Mouse (Mus musculus): ENCODE results near the gene Mrpl1. TPM values are rescaled to one million over a fixed set of nuclear protein-coding genes. Genes with fewer than 3 reads are reported as not detected.
A peak's percentile ranks its signal among the peaks of the same experiment; 100 is the strongest.

Gene Mrpl1
- total RNA-seq, 2 experiments from 2014 or later: 14.4 to 14.9 TPM

GRCm38 (mm10) chr5:96306826-96307225, 97.5 kb downstream of the Mrpl1 start:
- DNase-seq (ENCODE audit: low spot score in 2 of 2): no peak

- DNase-seq (ENCODE audit: low spot score in 2 of 2): no peak
Measured at GRCm38 (mm10) chr5:96308086-96308485, 98.8 kb downstream of the Mrpl1 start.

- DNase-seq (ENCODE audit: low spot score in 2 of 2): peak in 1 of 2 experiments; percentile 25
Measured at GRCm38 (mm10) chr5:96308645-96309044, 99.4 kb downstream of the Mrpl1 start.

GRCm38 (mm10) chr5:96309566-96309965, 100.3 kb downstream of the Mrpl1 start:
- DNase-seq (ENCODE audit: low spot score in 2 of 2): no peak

- DNase-seq (ENCODE audit: low spot score in 2 of 2): no peak
Measured at GRCm38 (mm10) chr5:96311677-96312076, 102.4 kb downstream of the Mrpl1 start.

Other genes starting within 250 kb of the Mrpl1 start
- gene Cnot6l, start 45.3 kb upstream of the Mrpl1 start, total RNA-seq (2021): 10 to 100 TPM; 70.1 to 80.2 TPM
- 10 to 100 TPM; 13.7 to 14.1 TPM for gene Fras1, start 164.5 kb downstream of the Mrpl1 start, total RNA-seq (2021)

Measured in layer of hippocampus, adult 18-20 months (tissue).